Mouse (Mus musculus) right cerebral cortex, postnatal 4 days (tissue): ENCODE measurements around the gene Cyp4f37.
A peak's percentile ranks its signal among the peaks of the same experiment; 100 is the strongest.
"Not testable (repeated sequence)": the region's sequence is repeated elsewhere in the genome, so short reads cannot be mapped to it uniquely, and the experiment has no call there.

Experiments used
- DNase-seq: peaks from one replicate; pipeline ENCODE4 v3.0.0-alpha.2; 2022

The Cyp4f37 gene

DNA sequence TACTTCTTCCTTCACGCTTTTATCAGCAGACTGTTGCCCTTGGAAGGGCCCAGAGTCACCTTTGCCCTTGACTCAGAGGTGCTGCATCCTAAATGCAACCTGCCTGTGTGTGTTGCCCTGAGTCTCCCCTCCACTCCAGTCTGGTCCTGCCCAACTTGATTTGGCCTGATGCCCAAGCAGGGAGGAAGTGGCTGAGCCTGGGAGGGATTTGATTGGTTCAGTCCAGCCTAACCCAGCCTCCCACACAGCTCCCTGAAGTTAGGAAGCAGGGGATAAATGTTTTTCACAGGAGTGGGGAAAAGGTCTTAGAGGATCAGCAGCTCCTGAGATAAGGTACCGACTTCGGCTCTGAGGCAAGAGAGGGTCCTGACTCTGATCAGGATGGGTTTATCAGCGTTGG lies at the start of gene Cyp4f37:
Gene Cyp4f37 (plus strand): TSS at position 292 of the 400 bp plus-strand sequence.
- not testable (repeated sequence) for DNase-seq

- not testable (repeated sequence) for DNase-seq
Measured at GRCm38 (mm10) chr17:32573286-32573685, 47.8 kb upstream of the Cyp4f37 start.

GRCm38 (mm10) chr17:32577496-32578186 lies 43.5 kb upstream of the Cyp4f37 start:
- no peak for DNase-seq

DNA sequence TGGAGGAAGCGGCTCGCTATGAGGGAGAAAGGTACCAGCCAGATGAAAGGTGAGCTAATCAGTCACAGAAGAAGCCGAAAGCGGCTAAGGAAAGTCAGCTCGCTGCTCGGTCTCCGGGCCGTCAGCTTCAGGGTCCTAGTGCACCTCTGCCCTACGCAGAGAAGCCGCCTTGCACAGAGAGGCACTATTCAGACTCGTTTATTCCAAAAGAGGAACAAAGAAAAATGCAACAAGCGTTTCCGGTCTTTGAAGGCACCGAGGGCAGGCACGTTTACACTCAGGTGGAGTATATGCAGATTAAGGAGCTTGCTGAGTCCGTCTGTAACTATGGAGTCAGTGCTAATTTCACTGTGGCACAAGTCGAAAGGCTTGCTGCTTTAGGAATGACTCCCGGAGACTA lies 24.6 kb upstream of the Cyp4f37 start:
- DNase-seq = no peak

- DNase-seq = no peak
Measured at GRCm38 (mm10) chr17:32608055-32608454, 13.1 kb upstream of the Cyp4f37 start.

DNA sequence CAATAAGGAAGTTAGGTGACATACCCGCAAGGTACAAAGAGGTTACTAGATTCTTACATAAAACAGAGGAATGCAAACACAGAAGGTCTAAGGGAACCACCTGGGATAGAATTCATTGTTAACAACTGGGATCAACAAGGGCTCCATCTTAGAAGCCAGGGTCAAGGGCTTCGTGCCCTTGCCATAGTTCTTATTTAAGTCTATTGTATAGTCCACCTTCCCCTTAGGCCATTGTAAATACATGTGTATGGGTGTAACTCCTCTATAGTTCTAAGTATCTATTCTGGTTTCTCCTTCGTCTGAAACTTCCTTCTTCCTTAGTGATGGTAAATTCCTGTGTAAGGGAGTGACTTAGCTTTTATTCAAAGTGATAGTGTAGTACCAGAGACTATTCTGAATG lies 10.9 kb upstream of the Cyp4f37 start:
- not testable (repeated sequence) for DNase-seq

GRCm38 (mm10) chr17:32610896-32611295 lies 10.2 kb upstream of the Cyp4f37 start:
- no peak for DNase-seq

GRCm38 (mm10) chr17:32612417-32612816 lies 8.7 kb upstream of the Cyp4f37 start:
- no peak for DNase-seq

- no peak for DNase-seq
Measured at GRCm38 (mm10) chr17:32617252-32617651, 3.9 kb upstream of the Cyp4f37 start.

DNA sequence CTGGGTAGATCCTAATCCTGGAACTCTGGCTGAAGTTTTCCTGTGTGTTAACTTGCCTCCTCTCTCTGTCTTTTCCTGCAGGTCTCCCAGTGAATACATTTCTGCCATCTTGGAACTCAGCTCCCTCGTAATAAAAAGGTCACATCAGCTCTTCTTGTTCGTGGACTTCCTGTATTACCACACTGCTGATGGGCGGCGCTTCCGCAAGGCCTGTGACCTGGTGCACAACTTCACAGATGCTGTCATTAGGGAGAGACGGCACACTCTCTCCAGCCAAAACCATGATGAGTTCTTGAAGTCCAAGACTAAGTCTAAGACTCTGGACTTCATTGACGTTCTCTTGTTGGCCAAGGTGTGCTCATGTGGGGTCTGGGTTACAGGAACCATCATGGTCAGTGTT lies 8.6 kb downstream of the Cyp4f37 start:
- DNase-seq = not testable (repeated sequence)

DNA sequence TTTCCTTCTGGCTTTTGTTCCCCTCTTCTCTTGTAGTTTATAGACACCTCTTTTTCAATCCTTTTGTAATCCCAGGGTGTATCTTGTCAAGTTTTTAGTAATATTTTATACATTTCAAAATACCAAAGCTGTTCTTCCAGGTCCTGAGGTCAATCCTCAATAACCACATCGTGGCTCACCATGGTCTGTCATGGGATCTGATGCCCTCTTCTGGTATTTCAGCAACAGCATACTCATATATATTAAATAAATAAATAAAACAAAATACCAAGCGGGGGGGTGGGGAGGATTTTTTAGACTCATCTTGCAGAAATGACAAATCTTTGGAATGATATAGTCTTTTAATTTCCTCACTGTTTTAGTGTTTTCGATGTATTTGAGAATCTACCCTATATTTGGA lies 10.8 kb downstream of the Cyp4f37 start:
- no peak for DNase-seq

- DNase-seq = peak; percentile 2
Measured at GRCm38 (mm10) chr17:32634242-32634971, 13.3 kb downstream of the Cyp4f37 start.

DNA sequence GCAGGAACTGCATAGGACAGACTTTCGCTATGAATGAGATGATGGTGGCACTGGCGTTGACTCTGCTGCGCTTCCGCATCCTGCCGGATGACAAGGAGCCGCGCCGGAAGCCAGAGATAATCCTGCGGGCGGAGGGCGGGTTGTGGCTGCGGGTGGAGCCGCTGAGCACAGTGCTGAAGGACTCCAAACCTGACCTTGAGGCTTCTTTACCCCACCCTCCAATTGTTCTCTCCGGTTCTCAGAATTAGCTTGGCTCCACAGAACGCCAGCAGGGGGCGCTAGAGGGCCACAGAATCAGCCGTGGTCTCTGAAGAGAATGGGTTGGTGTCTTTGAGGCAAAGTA lies 13.8 kb downstream of the Cyp4f37 start:
- DNase-seq = peak; percentile 90

GRCm38 (mm10) chr17:32636341-32636740 lies 15.2 kb downstream of the Cyp4f37 start:
- no peak for DNase-seq

GRCm38 (mm10) chr17:32637151-32637550 lies 16.0 kb downstream of the Cyp4f37 start:
- no peak for DNase-seq

DNA sequence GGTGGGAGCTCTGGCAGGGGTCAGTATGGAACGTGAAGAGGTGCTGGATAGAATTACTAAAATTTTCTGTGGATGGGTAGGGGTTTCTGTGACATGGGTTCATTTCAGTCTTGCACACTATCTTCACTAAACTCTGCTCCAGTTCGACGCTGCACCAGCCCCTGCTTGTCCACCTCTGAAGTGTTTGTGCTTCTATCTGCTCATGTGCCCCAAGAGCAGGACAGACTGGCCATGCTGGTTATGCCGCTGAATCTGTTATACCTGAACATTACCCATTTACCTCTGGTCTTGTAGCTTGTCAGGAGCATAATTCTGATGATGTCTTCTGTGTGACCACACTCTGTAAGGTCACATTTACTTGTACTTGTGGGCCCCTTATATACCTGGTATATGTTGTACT lies 25.5 kb downstream of the Cyp4f37 start:
- no peak for DNase-seq

DNA sequence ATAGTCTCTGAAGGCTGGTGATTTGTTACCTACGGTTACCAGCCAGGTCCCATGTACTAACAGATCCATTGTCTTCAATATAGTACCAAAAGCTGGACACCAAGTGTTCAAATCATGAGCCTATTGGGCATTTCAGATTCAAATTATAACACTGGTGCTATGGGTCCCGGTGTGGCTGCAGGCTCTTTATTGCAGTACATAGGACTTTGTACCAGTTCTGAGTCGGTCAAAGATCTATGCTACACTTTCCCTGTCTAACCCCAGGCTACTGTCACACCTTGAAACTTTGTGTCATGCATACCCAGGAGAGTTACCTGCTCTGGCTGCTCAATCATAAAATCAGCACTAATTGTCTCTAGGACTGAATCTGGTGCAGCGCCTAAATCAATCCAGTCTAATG lies 32.8 kb downstream of the Cyp4f37 start:
- DNase-seq = no peak

- DNase-seq = no peak
Measured at GRCm38 (mm10) chr17:32657041-32657440, 35.9 kb downstream of the Cyp4f37 start.

GRCm38 (mm10) chr17:32658246-32658645 lies 37.1 kb downstream of the Cyp4f37 start:
- DNase-seq = no peak

DNA sequence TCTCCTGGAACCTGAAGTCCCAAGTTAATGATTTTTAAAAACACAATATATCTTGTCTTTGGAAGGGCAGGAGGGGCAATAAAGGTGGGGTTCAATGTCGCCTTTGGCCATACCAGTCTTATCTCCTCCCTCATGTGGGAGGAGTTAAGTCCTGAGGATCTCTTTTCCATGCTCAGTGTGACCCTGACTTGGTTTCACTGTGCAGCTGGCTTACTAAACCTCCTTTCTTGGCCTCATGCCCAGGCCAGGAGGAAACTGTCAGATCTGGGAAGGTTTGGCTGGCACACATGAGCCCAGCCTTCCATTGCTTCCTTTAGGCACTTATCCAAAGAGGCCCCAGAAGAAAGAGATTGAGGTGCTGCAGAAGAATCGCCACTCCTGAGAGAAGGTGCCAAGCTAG lies 37.6 kb downstream of the Cyp4f37 start, which contains the start of gene Cyp4f40:
Gene Cyp4f40 (plus strand): TSS at position 189 of the 400 bp plus-strand sequence.
- DNase-seq = peak; percentile 12

GRCm38 (mm10) chr17:32673976-32674375 lies 52.9 kb downstream of the Cyp4f37 start:
- no peak for DNase-seq

- no peak for DNase-seq
Measured at GRCm38 (mm10) chr17:32676040-32676635, 55.0 kb downstream of the Cyp4f37 start.

GRCm38 (mm10) chr17:32680404-32680803 lies 59.3 kb downstream of the Cyp4f37 start:
- DNase-seq = peak; percentile 66
